Mouse (Mus musculus): ENCODE results near the gene Ifnab. TPM values are rescaled to one million over a fixed set of nuclear protein-coding genes. Genes with fewer than 3 reads are reported as not detected.

Gene Ifnab
- polyA plus RNA-seq, 1 experiment: not detected

DNA sequence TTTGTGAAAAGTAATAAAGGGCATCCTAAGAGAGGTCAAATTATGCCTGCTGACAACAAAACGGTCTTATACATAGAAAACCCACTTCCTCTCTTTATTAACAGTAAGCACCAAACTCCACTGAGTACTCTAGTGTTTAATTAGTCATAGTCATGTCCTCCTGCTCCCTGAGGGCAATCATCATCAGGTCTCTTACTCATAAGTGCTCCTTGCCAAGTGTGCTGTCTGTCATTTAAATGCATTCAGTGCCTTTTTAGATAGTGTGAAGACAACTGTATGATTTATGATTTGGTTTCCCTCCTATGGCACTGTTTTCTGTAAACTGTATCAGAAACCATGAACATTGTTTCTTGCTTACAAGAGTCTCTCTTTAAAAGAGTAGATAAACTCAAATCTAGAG lies 23.1 kb upstream of the Ifnab start:
- no peaks in the 10 kb centered on the region for H3K27me3 ChIP-seq (replicated peaks)
- H3K4me1 ChIP-seq: peaks cover 42% of the 10 kb centered on the region
- no peak overlapping the region for H3K4me3 ChIP-seq (replicated peaks)
- peaks cover 66% of the 10 kb centered on the region for H3K36me3 ChIP-seq (replicated peaks; ENCODE audit: low read length)
- no peak for TF ChIP-seq GATA1 (IDR thresholded peaks at IDR 0.05; ENCODE audit: borderline replicate concordance, low read length)
- H3K9me3 ChIP-seq: peaks cover 4% of the 10 kb centered on the region; the same call in 1 of the 2 replicates

DNA sequence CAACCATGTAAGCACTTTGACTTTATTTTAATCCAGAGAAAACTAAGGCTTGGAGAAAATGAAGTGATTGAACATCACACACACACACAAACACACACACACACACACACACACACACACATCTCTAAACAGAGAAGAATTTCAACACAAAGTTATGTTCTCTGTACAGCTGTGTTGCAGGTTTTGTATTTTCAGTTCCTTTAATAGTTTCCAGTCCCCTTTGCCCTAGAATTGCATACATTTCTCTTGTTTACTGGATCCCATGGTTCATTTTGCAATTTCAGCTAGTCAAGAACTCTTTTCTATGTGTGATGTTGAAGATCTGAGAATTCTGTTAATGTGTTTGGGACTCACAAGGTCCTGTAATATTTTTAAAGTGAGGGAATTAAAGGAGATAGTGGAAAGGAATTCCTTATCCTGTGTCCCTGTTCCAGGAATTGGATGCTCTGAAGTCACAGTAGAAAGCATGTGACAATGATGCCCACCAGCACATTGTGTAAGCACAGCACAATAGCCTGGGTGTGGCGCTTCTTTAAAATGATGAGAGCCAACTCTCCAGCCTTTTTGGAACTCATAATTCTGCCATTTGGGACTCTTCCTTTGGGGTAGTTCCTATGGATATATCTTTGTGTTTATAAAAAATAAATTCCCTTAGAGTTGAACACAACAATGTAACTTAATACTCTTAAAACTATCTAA lies 16.1 kb upstream of the Ifnab start:
- Histone ChIP-seq H3K4me3 (replicated peaks) (no peak overlapping the region), H3K27me3 (replicated peaks) (no peaks in the 10 kb centered on the region), H3K9me3 (peaks cover 10% of the 10 kb centered on the region; the same call in 1 of the 2 replicates), H3K4me1 (peaks cover 23% of the 10 kb centered on the region), H3K36me3 (replicated peaks; ENCODE audit: low read length) (peaks cover 31% of the 10 kb centered on the region)
- no peak for TF ChIP-seq FLI1 (IDR thresholded peaks at IDR 0.05; ENCODE audit: low read length)
- TF ChIP-seq GATA1 (IDR thresholded peaks at IDR 0.05; ENCODE audit: borderline replicate concordance, low read length): no peak

- H3K4me3 ChIP-seq (replicated peaks): peak overlapping the region; percentile 34
- H3K36me3 ChIP-seq (replicated peaks; ENCODE audit: low read length): peaks cover 25% of the 10 kb centered on the region
- H3K27me3 ChIP-seq (replicated peaks): no peaks in the 10 kb centered on the region
- no peak for TF ChIP-seq FLI1 (IDR thresholded peaks at IDR 0.05; ENCODE audit: low read length)
- TF ChIP-seq GATA1 (IDR thresholded peaks at IDR 0.05; ENCODE audit: borderline replicate concordance, low read length): no peak
- H3K4me1 ChIP-seq: peaks cover 36% of the 10 kb centered on the region
- H3K9me3 ChIP-seq: peaks cover 10% of the 10 kb centered on the region; the same call in 1 of the 2 replicates
Measured at GRCm38 (mm10) chr4:88705924-88706323, 14.8 kb upstream of the Ifnab start.

GRCm38 (mm10) chr4:88699301-88699700 lies 8.1 kb upstream of the Ifnab start:
- no peaks in the 10 kb centered on the region for H3K27me3 ChIP-seq (replicated peaks)
- H3K36me3 ChIP-seq (replicated peaks; ENCODE audit: low read length): no peaks in the 10 kb centered on the region
- no peak for TF ChIP-seq GATA1 (IDR thresholded peaks at IDR 0.05; ENCODE audit: borderline replicate concordance, low read length)
- no peak for TF ChIP-seq FLI1 (IDR thresholded peaks at IDR 0.05; ENCODE audit: low read length)
- H3K9me3 ChIP-seq: no peaks in the 10 kb centered on the region
- no peak overlapping the region for H3K4me3 ChIP-seq (replicated peaks)
- H3K4me1 ChIP-seq: peaks cover 70% of the 10 kb centered on the region

DNA sequence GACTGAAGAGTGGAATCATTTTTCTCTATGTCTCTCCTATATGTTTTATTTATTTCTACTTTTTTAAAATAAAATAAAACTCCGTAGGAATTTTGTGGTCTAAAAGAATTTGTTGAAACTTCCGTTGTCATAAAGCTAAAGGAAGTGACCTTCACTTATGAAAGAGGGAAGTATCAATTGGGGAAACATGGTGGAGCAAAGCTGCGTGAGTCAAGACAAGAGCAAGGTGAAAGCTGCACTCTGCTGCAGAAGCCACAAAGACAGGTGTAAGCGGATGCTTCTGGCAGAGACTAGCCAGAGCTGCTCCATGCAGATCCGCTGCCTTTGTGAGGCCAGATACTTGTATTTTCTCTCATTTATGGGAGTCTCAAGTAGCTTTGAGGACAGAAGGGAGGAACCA lies 7.6 kb upstream of the Ifnab start:
- peaks cover 75% of the 10 kb centered on the region for H3K4me1 ChIP-seq
- H3K9me3 ChIP-seq: no peaks in the 10 kb centered on the region
- H3K36me3 ChIP-seq (replicated peaks; ENCODE audit: low read length): no peaks in the 10 kb centered on the region
- no peaks in the 10 kb centered on the region for H3K27me3 ChIP-seq (replicated peaks)
- TF ChIP-seq FLI1 (IDR thresholded peaks at IDR 0.05; ENCODE audit: low read length): no peak
- no peak for TF ChIP-seq GATA1 (IDR thresholded peaks at IDR 0.05; ENCODE audit: borderline replicate concordance, low read length)
- H3K4me3 ChIP-seq (replicated peaks): peak overlapping the region; percentile 28

DNA sequence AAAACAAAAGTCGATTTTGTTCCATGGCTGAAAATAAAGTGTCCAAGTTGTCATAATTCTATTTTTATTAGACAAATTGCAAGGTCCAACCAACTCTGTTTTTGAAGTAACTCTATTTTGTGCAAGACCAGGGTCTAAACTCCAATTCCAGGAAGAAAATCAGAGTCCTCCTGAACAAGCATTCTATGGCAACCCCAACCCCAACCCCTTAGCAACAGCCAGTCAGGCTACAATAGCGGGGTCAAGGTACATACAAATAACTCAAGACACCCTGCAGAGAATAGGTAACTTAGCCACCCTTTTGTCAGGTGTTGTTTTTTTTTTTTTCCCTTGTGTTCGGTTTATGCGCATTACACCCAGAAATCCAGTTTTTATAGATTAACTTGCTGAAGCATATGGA lies 6.6 kb upstream of the Ifnab start:
- Histone ChIP-seq H3K4me1 (peaks cover 86% of the 10 kb centered on the region), H3K36me3 (replicated peaks; ENCODE audit: low read length) (no peaks in the 10 kb centered on the region), H3K9me3 (no peaks in the 10 kb centered on the region), H3K27me3 (replicated peaks) (no peaks in the 10 kb centered on the region), H3K4me3 (replicated peaks) (no peak overlapping the region)
- TF ChIP-seq FLI1 (IDR thresholded peaks at IDR 0.05; ENCODE audit: low read length) (no peak), GATA1 (IDR thresholded peaks at IDR 0.05; ENCODE audit: borderline replicate concordance, low read length) (no peak)

DNA sequence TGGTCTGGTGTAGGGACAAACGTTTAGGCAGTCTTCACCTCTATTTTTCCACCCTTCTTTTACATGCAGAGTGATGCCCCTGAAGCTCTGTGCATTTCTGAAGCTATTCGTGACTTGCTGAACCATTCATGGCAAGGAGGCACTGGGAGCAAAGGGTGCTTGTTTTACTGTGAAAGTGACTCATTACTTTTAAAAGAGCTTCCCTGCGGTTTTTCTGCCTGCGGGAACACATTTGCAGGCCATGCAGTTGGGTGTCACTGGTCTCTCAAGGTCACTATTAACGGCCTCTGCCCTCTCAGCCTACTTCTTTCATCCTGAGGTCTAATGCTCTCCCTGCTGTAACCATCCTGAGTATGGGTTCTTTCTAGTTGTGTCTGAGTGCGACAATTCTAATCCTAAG lies 5.9 kb upstream of the Ifnab start:
- TF ChIP-seq GATA1 (IDR thresholded peaks at IDR 0.05; ENCODE audit: borderline replicate concordance, low read length) (no peak), FLI1 (IDR thresholded peaks at IDR 0.05; ENCODE audit: low read length) (no peak)
- no peaks in the 10 kb centered on the region for H3K9me3 ChIP-seq

DNA sequence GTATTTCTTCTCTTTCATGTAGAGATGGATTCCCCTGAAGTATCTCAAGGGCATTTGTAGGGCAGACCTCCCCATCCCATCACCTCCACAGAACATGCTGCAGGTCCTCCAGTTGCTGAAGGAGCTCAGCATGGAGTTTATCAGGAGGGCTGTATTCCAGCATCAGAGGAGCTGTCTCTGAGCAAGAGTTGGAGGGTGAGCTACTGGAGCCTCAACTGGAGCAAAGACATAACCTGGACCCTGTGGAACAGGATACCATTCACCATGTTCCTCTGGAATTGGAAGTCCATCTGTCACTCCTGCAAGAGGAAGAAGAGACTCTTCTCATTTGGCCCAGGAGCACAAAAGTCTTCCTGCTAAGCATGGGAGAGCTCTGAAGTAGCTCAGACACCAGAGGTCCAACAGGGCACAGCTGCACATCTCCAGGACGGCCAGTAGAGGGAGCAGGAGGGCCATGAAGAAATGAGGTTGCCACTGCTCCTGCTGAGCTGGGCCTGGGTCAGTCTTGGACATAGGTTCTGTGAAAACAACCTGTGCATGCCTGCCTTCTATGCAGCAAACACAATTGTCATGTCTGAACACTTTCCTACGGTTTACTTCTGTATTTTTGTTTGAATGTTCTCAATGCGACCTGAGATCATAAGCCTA lies 5.2 kb upstream of the Ifnab start:
- no peaks in the 10 kb centered on the region for H3K36me3 ChIP-seq (replicated peaks; ENCODE audit: low read length)
- H3K27me3 ChIP-seq (replicated peaks): no peaks in the 10 kb centered on the region
- H3K9me3 ChIP-seq: no peaks in the 10 kb centered on the region
- H3K4me3 ChIP-seq (replicated peaks): no peak overlapping the region
- peaks cover 81% of the 10 kb centered on the region for H3K4me1 ChIP-seq
- TF ChIP-seq GATA1 (IDR thresholded peaks at IDR 0.05; ENCODE audit: borderline replicate concordance, low read length) (no peak), FLI1 (IDR thresholded peaks at IDR 0.05; ENCODE audit: low read length) (no peak)

More for the DNA sequence above, 5.9 kb upstream of the Ifnab start:
- Histone ChIP-seq H3K36me3 (replicated peaks; ENCODE audit: low read length) (no peaks in the 10 kb centered on the region), H3K4me3 (replicated peaks) (peak overlapping the region; percentile 9), H3K27me3 (replicated peaks) (no peaks in the 10 kb centered on the region), H3K4me1 (peaks cover 86% of the 10 kb centered on the region)

- Histone ChIP-seq H3K27me3 (replicated peaks) (no peaks in the 10 kb centered on the region), H3K4me3 (replicated peaks) (peak overlapping the region; percentile 23), H3K36me3 (replicated peaks; ENCODE audit: low read length) (no peaks in the 10 kb centered on the region), H3K9me3 (no peaks in the 10 kb centered on the region), H3K4me1 (peaks cover 64% of the 10 kb centered on the region)
- TF ChIP-seq FLI1 (IDR thresholded peaks at IDR 0.05; ENCODE audit: low read length): no peak
- no peak; the same call in 2 of the 3 replicates for TF ChIP-seq GATA1 (IDR thresholded peaks at IDR 0.05; ENCODE audit: borderline replicate concordance, low read length)
Measured at GRCm38 (mm10) chr4:88693392-88693791, 2.2 kb upstream of the Ifnab start.

DNA sequence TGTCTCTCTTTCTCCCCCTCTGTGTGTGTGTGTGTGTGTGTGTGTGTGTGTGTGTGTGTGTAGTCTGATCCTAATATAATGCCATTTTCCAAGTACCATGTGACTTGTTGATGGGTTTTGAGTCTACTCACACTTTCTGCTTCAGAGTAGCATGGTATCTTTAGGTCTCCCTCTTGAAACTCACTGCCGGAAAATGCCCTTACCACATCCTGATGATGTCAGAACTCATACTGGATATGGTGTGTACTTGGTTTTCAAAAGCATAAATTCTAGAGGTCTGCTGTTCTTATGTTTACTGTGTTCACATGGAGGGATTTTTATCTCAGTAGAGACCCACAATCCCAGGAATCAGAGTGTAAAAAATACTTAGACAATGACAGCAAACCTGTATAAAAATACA lies 1.4 kb upstream of the Ifnab start:
- H3K4me1 ChIP-seq: peaks cover 57% of the 10 kb centered on the region
- H3K4me3 ChIP-seq (replicated peaks): no peak overlapping the region
- H3K9me3 ChIP-seq: no peaks in the 10 kb centered on the region
- TF ChIP-seq FLI1 (IDR thresholded peaks at IDR 0.05; ENCODE audit: low read length) (no peak), GATA1 (IDR thresholded peaks at IDR 0.05; ENCODE audit: borderline replicate concordance, low read length) (no peak)
- no peaks in the 10 kb centered on the region for H3K36me3 ChIP-seq (replicated peaks; ENCODE audit: low read length)
- H3K27me3 ChIP-seq (replicated peaks): no peaks in the 10 kb centered on the region

Measured in megakaryocyte, embryonic 14.5 days (primary cell).